Mouse (Mus musculus) neural tube, embryonic 12.5 days (tissue): ENCODE data around the gene Gtf2h4. TPM values are rescaled to one million over a fixed set of nuclear protein-coding genes. Genes with fewer than 3 reads are reported as not detected.

Source experiments
- ATAC-seq: fragments of 200-750 bp; cut with Nextera tagmentation; 2 replicates; pipeline ENCODE4 v1.8.0; 2017; ENCODE audit warnings: low read depth, mild to moderate bottlenecking, moderate TSS enrichment, moderate library complexity; ENCODE audit not compliant: low FRiP score
- H3K27ac ChIP-seq: fragments of 300-500 bp; sonication (generic); 2 replicates; pipeline ENCODE4 v1.5.1; 2016
- H3K27me3 ChIP-seq: fragments of 300-500 bp; sonication (generic); replicated peaks from 2 replicates; pipeline ENCODE4 v1.6.1; 2016; ENCODE audit warnings: mild to moderate bottlenecking
- H3K36me3 ChIP-seq: fragments of 300-500 bp; sonication (generic); 2 replicates; pipeline ENCODE4 v1.6.1; 2016; ENCODE audit warnings: mild to moderate bottlenecking
- H3K4me1 ChIP-seq: fragments of 300-500 bp; sonication (generic); 2 replicates; pipeline ENCODE4 v1.6.1; 2016
- H3K4me2 ChIP-seq: fragments of 300-500 bp; sonication (generic); replicated peaks from 2 replicates; pipeline ENCODE4 v1.6.1; 2016; ENCODE audit warnings: mild to moderate bottlenecking
- H3K4me3 ChIP-seq: fragments of 300-500 bp; sonication (generic); 2 replicates; pipeline ENCODE4 v1.5.1; 2016
- H3K9ac ChIP-seq: fragments of 300-500 bp; sonication (generic); 2 replicates; pipeline ENCODE4 v1.6.1; 2016; ENCODE audit warnings: mild to moderate bottlenecking
- H3K9me3 ChIP-seq: fragments of 300-500 bp; sonication (generic); 2 replicates; pipeline ENCODE4 v1.6.1; 2016; ENCODE audit warnings: mild to moderate bottlenecking
- WGBS: fragments of 180-500 bp; shearing (Covaris S2); methylation state at CpG from one replicate; pipeline ENCODE4 v1.1.7; 2016; 5-methylcytosine and 5-hydroxymethylcytosine counted together
- polyA plus RNA-seq: library from polyadenylated mRNA; unstranded; fragments of >200 nt; fragmentation: Nextera tagmentation; extraction: Ambion mirVana; gene quantifications from 2 replicates; pipeline ENCODE4 v1.2.1, GENCODE M21; 2016

Gene Gtf2h4
- polyA plus RNA-seq, 1 experiment from 2014 or later = 36.9 TPM

- Histone ChIP-seq H3K36me3 (no peaks in the 10 kb centered on the region), H3K4me1 (no peaks in the 10 kb centered on the region), H3K27me3 (no peaks in the 10 kb centered on the region), H3K9me3 (no peaks in the 10 kb centered on the region), H3K4me3 (no peak overlapping the region), H3K27ac (no peak overlapping the region), H3K9ac (no peak overlapping the region), H3K4me2 (no peak overlapping the region)
- no peak for ATAC-seq
- 19% methylated on average over 1 of the region's 1 CpGs for WGBS
Measured at GRCm38 (mm10) chr17:35633992-35634391, 39.5 kb downstream of the Gtf2h4 start.

DNA sequence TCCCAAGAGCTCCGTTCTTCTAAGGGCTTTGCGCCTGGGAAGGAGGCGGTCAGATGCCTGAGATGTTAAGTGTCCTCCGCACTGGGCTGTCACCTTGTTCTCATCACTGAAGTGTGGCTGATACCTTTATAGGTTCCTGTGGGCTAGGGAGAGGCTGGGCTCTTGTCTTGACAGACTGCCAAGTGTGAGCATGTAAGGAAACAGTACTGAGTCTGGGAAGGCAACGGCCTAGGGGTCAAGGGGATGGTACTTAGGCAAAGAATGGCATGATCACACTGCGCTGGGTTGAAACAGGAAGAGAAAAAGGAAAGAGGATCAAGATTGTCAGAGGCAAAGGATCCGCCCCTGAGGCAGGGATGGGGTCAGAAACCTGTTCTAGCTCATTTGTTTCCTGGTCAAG is 47.0 kb downstream of the Gtf2h4 start, which contains the start of gene Gm9573:
Gm9573 (minus strand) TSS at position 101 of the 400 bp plus-strand sequence.
- H3K36me3 ChIP-seq = no peaks in the 10 kb centered on the region
- H3K4me1 ChIP-seq = no peaks in the 10 kb centered on the region
- ATAC-seq = no peak
- no peaks in the 10 kb centered on the region for H3K9me3 ChIP-seq
- no peak within 1 kb of the TSS for H3K4me2 ChIP-seq
- H3K27ac ChIP-seq = no peak within 1 kb of the TSS
- 89% methylated on average over 7 of the region's 7 CpGs for WGBS
- H3K9ac ChIP-seq = no peak within 1 kb of the TSS
- H3K4me3 ChIP-seq = no peak within 1 kb of the TSS
- H3K27me3 ChIP-seq = no peaks in the 10 kb centered on the region

Other genes with a start within 250 kb of the Gtf2h4 start
- 0.48 and 0.64 TPM in 2 replicates for gene H2-Q6, start 248.9 kb downstream of the Gtf2h4 start, polyA plus RNA-seq
- 6.5 and 6.8 TPM in 2 replicates for gene H2-Q7, start 234.6 kb downstream of the Gtf2h4 start, polyA plus RNA-seq
- 0.18 and 0.27 TPM in 2 replicates for gene H2-Q10, start 203.7 kb downstream of the Gtf2h4 start, polyA plus RNA-seq
- not detected in 2 replicates for gene Pou5f1, start 167.7 kb downstream of the Gtf2h4 start, polyA plus RNA-seq
- 34.1 and 35.1 TPM in 2 replicates for gene Tcf19, start 156.9 kb downstream of the Gtf2h4 start, polyA plus RNA-seq
- gene Cchcr1, start 156.6 kb downstream of the Gtf2h4 start, polyA plus RNA-seq = 12.9 and 13.1 TPM in 2 replicates
- 0.91 and 1.4 TPM in 2 replicates for gene Psors1c2, start 140.5 kb downstream of the Gtf2h4 start, polyA plus RNA-seq
- gene Cdsn, start 121.6 kb downstream of the Gtf2h4 start, polyA plus RNA-seq = not detected in 2 replicates
- gene 2300002M23Rik, start 106.3 kb downstream of the Gtf2h4 start, polyA plus RNA-seq = not detected in 2 replicates
- gene Sfta2, start 72.2 kb downstream of the Gtf2h4 start, polyA plus RNA-seq = not detected in 2 replicates
- not detected in 2 replicates for gene Gm9573, start 47.1 kb downstream of the Gtf2h4 start, polyA plus RNA-seq
- 0.10 TPM in 1 of 2 replicates, not detected in the other for gene Mucl3, start 30.0 kb downstream of the Gtf2h4 start, polyA plus RNA-seq
- 14.9 and 15.2 TPM in 2 replicates for gene Vars2, start 6.1 kb downstream of the Gtf2h4 start, polyA plus RNA-seq
- gene Ddr1, start 30.9 kb upstream of the Gtf2h4 start, polyA plus RNA-seq = 170 and 172 TPM in 2 replicates
- 5.2 and 7.9 TPM in 2 replicates for gene Ier3, start 147.9 kb upstream of the Gtf2h4 start, polyA plus RNA-seq
- 60.5 and 60.6 TPM in 2 replicates for gene Flot1, start 149.5 kb upstream of the Gtf2h4 start, polyA plus RNA-seq
- 1,533 and 1,543 TPM in 2 replicates for gene Tubb5, start 164.6 kb upstream of the Gtf2h4 start, polyA plus RNA-seq
- gene Mdc1, start 167.8 kb upstream of the Gtf2h4 start, polyA plus RNA-seq = 13.6 and 14.7 TPM in 2 replicates
- 40.5 and 41.3 TPM in 2 replicates for gene Nrm, start 187.6 kb upstream of the Gtf2h4 start, polyA plus RNA-seq
- 34.6 and 35.1 TPM in 2 replicates for gene Ppp1r18, start 191.9 kb upstream of the Gtf2h4 start, polyA plus RNA-seq
- gene Dhx16, start 206.1 kb upstream of the Gtf2h4 start, polyA plus RNA-seq = 43.3 and 45.9 TPM in 2 replicates
- gene 2310061I04Rik, start 223.7 kb upstream of the Gtf2h4 start, polyA plus RNA-seq = 26.8 and 30.3 TPM in 2 replicates
- 299 and 304 TPM in 2 replicates for gene Atat1, start 236.3 kb upstream of the Gtf2h4 start, polyA plus RNA-seq
- gene Mrps18b, start 242.7 kb upstream of the Gtf2h4 start, polyA plus RNA-seq = 55.3 and 56.1 TPM in 2 replicates
- 60.2 and 61.6 TPM in 2 replicates for gene Ppp1r10, start 242.7 kb upstream of the Gtf2h4 start, polyA plus RNA-seq